Mouse (Mus musculus) kidney, adult 2 months (tissue): ENCODE data around the gene Atp8a1. TPM values are rescaled to one million over a fixed set of nuclear protein-coding genes. Genes with fewer than 3 reads are reported as not detected.
A peak's percentile ranks its signal among the peaks of the same experiment; 100 is the strongest.

ENCODE experiments used
- DNase-seq: peaks from one replicate; pipeline ENCODE4 v3.0.0; 2021
- H3K27ac ChIP-seq: fragments of 200-500 bp; 2 replicates; pipeline ENCODE4 v1.5.1; 2012; ENCODE audit warnings: low read depth, low read length, control low read depth, inconsistent platforms; ENCODE audit not compliant: insufficient read depth
- H3K27me3 ChIP-seq: fragments of 200-500 bp; replicated peaks from 2 replicates; pipeline ENCODE4 v1.6.1; 2012; ENCODE audit warnings: mild to moderate bottlenecking, moderate library complexity, low read length, inconsistent platforms; ENCODE audit not compliant: control insufficient read depth, insufficient read depth
- H3K36me3 ChIP-seq: fragments of 200-500 bp; 2 replicates; pipeline ENCODE4 v1.6.1; 2012; ENCODE audit warnings: mild to moderate bottlenecking, moderate library complexity, low read length, inconsistent platforms; ENCODE audit not compliant: control insufficient read depth, insufficient read depth
- H3K4me1 ChIP-seq: fragments of 200-500 bp; 2 replicates; pipeline ENCODE4 v1.6.1; 2011; ENCODE audit warnings: low read length; ENCODE audit not compliant: control insufficient read depth, insufficient read depth
- H3K4me3 ChIP-seq: fragments of 200-500 bp; 2 replicates; pipeline ENCODE4 v1.5.1; 2011; ENCODE audit warnings: mild to moderate bottlenecking, low read depth, low read length, control low read depth; ENCODE audit not compliant: insufficient read depth
- CTCF ChIP-seq: fragments of 200-500 bp; conservative IDR thresholded peaks from 2 replicates; pipeline ENCODE4 v1.5.1; 2011; ENCODE audit warnings: low read depth, mild to moderate bottlenecking, control low read depth, low read length, moderate library complexity, mixed read lengths; ENCODE audit not compliant: insufficient read depth, insufficient read length
- POLR2A ChIP-seq: fragments of 200-500 bp; IDR thresholded peaks from one replicate; pipeline ENCODE4 v1.6.1; 2011; ENCODE audit warnings: low read depth, low read length, control low read depth
- WGBS: fragments of 180-500 bp; shearing (Covaris S2); methylation state at CpG from one replicate; pipeline ENCODE4 v1.1.7; 2018; 5-methylcytosine and 5-hydroxymethylcytosine counted together
- polyA plus RNA-seq: library from polyadenylated mRNA; depleted of rRNA; stranded (reverse); fragments of >200 nt; gene quantifications from 2 replicates; pipeline ENCODE4 v1.2.3, GENCODE M21; 2012

Gene Atp8a1
- polyA plus RNA-seq, 1 experiment: 5.1 TPM

- H3K4me3 ChIP-seq: no peak overlapping the region
- WGBS: 96% methylated on average over 3 of the region's 3 CpGs
- TF ChIP-seq POLR2A (no peak), CTCF (no peak)
- no peaks in the 10 kb centered on the region for H3K36me3 ChIP-seq
- no peak overlapping the region for H3K27ac ChIP-seq
- H3K4me1 ChIP-seq: no peaks in the 10 kb centered on the region
- DNase-seq: no peak
- H3K27me3 ChIP-seq: no peaks in the 10 kb centered on the region
Measured at GRCm38 (mm10) chr5:67826935-67827334, 20.3 kb downstream of the Atp8a1 start.

GRCm38 (mm10) chr5:67826278-67826677 is 21.0 kb downstream of the Atp8a1 start:
- H3K27me3 ChIP-seq: no peaks in the 10 kb centered on the region
- TF ChIP-seq CTCF (no peak), POLR2A (no peak)

GRCm38 (mm10) chr5:67824600-67824999 is 22.6 kb downstream of the Atp8a1 start:
- Histone ChIP-seq H3K27me3 (no peaks in the 10 kb centered on the region), H3K4me3 (no peak overlapping the region), H3K36me3 (no peaks in the 10 kb centered on the region), H3K4me1 (no peaks in the 10 kb centered on the region), H3K27ac (no peak overlapping the region)
- WGBS: 61% methylated on average over 2 of the region's 2 CpGs
- TF ChIP-seq POLR2A: no peak
- TF ChIP-seq CTCF: no peak
- DNase-seq: no peak

More at GRCm38 (mm10) chr5:67826278-67826677, 21.0 kb downstream of the Atp8a1 start:
- H3K36me3 ChIP-seq: no peaks in the 10 kb centered on the region
- H3K4me1 ChIP-seq: no peaks in the 10 kb centered on the region
- DNase-seq: no peak
- no peak overlapping the region for H3K27ac ChIP-seq
- H3K4me3 ChIP-seq: no peak overlapping the region
- WGBS: 77% methylated on average over 9 of the region's 9 CpGs

GRCm38 (mm10) chr5:67823771-67824170 is 23.5 kb downstream of the Atp8a1 start:
- 79% methylated on average over 5 of the region's 5 CpGs for WGBS

GRCm38 (mm10) chr5:67822619-67823018 is 24.6 kb downstream of the Atp8a1 start:
- no peak overlapping the region for H3K4me3 ChIP-seq
- H3K4me1 ChIP-seq: no peaks in the 10 kb centered on the region
- no peaks in the 10 kb centered on the region for H3K27me3 ChIP-seq
- H3K36me3 ChIP-seq: no peaks in the 10 kb centered on the region
- H3K27ac ChIP-seq: 0 out of 2 replicates have a peak overlapping the region, but pooled peaks have one; percentile 36
- WGBS: 81% methylated on average over 6 of the region's 6 CpGs
- DNase-seq: no peak
- TF ChIP-seq POLR2A (no peak), CTCF (no peak)

More at GRCm38 (mm10) chr5:67823771-67824170, 23.5 kb downstream of the Atp8a1 start:
- H3K27me3 ChIP-seq: no peaks in the 10 kb centered on the region
- no peak overlapping the region for H3K4me3 ChIP-seq
- TF ChIP-seq POLR2A (no peak), CTCF (no peak)
- no peak for DNase-seq
- H3K4me1 ChIP-seq: no peaks in the 10 kb centered on the region
- no peaks in the 10 kb centered on the region for H3K36me3 ChIP-seq
- H3K27ac ChIP-seq: no peak overlapping the region

- Histone ChIP-seq H3K36me3 (no peaks in the 10 kb centered on the region), H3K4me1 (no peaks in the 10 kb centered on the region), H3K4me3 (no peak overlapping the region), H3K27ac (no peak overlapping the region), H3K27me3 (no peaks in the 10 kb centered on the region)
- peak; percentile 27 for DNase-seq
- TF ChIP-seq POLR2A (no peak), CTCF (no peak)
- WGBS: 72% methylated on average over 8 of the region's 8 CpGs
Measured at GRCm38 (mm10) chr5:67821987-67822401, 25.2 kb downstream of the Atp8a1 start.

GRCm38 (mm10) chr5:67821185-67821584 is 26.0 kb downstream of the Atp8a1 start:
- Histone ChIP-seq H3K27me3 (no peaks in the 10 kb centered on the region), H3K4me3 (no peak overlapping the region), H3K27ac (no peak overlapping the region), H3K36me3 (no peaks in the 10 kb centered on the region), H3K4me1 (no peaks in the 10 kb centered on the region)
- TF ChIP-seq CTCF (no peak), POLR2A (no peak)
- WGBS: 64% methylated on average over 2 of the region's 2 CpGs
- no peak for DNase-seq
